Mouse (Mus musculus) bone marrow, adult 2 months (tissue): ENCODE measurements at regions not wholly inside any gene's neighbourhood (a gene's known extent, or its start where the extent isn't known, plus 50 kb on each side); places are given as distances from the start of the nearest gene placed in this dataset.

Source experiments
- CTCF ChIP-seq: fragments of 200-500 bp; IDR thresholded peaks from 2 replicates; pipeline ENCODE4 v1.5.1; 2011; ENCODE audit warnings: low read length, control low read depth; ENCODE audit not compliant: control insufficient read depth, insufficient read depth
- POLR2A ChIP-seq: fragments of 200-500 bp; IDR thresholded peaks from 2 replicates; pipeline ENCODE4 v1.6.1; 2011; ENCODE audit warnings: low read depth, mild to moderate bottlenecking, control low read depth, low read length, borderline replicate concordance; ENCODE audit not compliant: control insufficient read depth

DNA sequence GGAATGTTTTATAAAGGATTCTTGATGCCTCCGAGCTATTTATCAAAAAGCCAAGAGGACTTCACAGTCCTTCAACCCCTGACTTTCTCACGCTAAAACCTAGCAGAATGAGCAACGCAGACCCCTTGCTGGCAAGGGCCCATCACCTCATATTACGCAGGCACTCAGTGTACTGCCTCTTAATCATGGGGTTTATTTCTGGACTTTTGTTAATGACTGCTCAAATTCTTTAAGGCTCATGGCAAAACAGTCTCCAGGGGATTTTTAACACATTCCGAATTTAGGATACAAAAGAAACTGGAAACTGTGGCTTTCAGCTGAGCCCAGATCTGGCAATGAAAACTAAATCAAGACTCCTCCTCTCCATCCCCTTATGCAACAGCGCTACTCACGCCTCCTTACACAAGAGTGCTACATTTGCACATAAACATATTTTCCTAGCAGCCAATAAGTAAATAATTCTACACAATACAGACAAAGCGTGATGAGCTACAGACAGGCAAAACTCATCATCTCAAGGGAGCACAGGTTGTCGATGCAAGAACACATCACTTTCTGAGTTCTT, 492.0 kb upstream of the Id4 start:
- TF ChIP-seq POLR2A (no peak), CTCF (no peak)
